Mouse (Mus musculus) left cerebral cortex, adult 8-10 months (tissue): ENCODE measurements around the gene 1700001C19Rik. TPM values are rescaled to one million over a fixed set of nuclear protein-coding genes. Genes with fewer than 3 reads are reported as not detected.

Source experiments
- DNase-seq, 2 experiments: peaks; one replicate each; pipeline ENCODE4 v3.0.0; 2022; ENCODE audit warnings: low spot score in 2 of 2
- total RNA-seq, 4 experiments: library from RNA; stranded (reverse); gene quantifications; 2 replicates each; pipeline ENCODE4 v1.2.4; 2022

1700001C19Rik gene
- total RNA-seq, 4 experiments from 2014 or later, result not detected

GRCm38 (mm10) chr17:47462209-47462608, 25.0 kb upstream of the 1700001C19Rik start:
- DNase-seq, result no peak

- DNase-seq, result no peak
Measured at GRCm38 (mm10) chr17:47461688-47462087, 24.5 kb upstream of the 1700001C19Rik start.

- no peak for DNase-seq
Measured at GRCm38 (mm10) chr17:47459341-47459919, 22.3 kb upstream of the 1700001C19Rik start.

- DNase-seq, result no peak
Measured at GRCm38 (mm10) chr17:47458936-47459335, 21.8 kb upstream of the 1700001C19Rik start.

GRCm38 (mm10) chr17:47458310-47458709, 21.1 kb upstream of the 1700001C19Rik start:
- no peak for DNase-seq

GRCm38 (mm10) chr17:47454675-47455074, 17.5 kb upstream of the 1700001C19Rik start:
- no peak for DNase-seq

GRCm38 (mm10) chr17:47452886-47453285, 15.7 kb upstream of the 1700001C19Rik start:
- DNase-seq, result no peak

GRCm38 (mm10) chr17:47450880-47451565, 13.8 kb upstream of the 1700001C19Rik start:
- DNase-seq, result no peak

GRCm38 (mm10) chr17:47450239-47450638, 13.1 kb upstream of the 1700001C19Rik start:
- DNase-seq, result no peak

- DNase-seq, result no peak
Measured at GRCm38 (mm10) chr17:47449432-47449831, 12.3 kb upstream of the 1700001C19Rik start.

- no peak for DNase-seq
Measured at GRCm38 (mm10) chr17:47448523-47449372, 11.6 kb upstream of the 1700001C19Rik start.

- no peak for DNase-seq
Measured at GRCm38 (mm10) chr17:47446561-47446960, 9.4 kb upstream of the 1700001C19Rik start.

- no peak for DNase-seq
Measured at GRCm38 (mm10) chr17:47446025-47446424, 8.8 kb upstream of the 1700001C19Rik start.

- DNase-seq, result no peak
Measured at GRCm38 (mm10) chr17:47445518-47445917, 8.3 kb upstream of the 1700001C19Rik start.

GRCm38 (mm10) chr17:47444113-47444512, 6.9 kb upstream of the 1700001C19Rik start:
- no peak for DNase-seq

GRCm38 (mm10) chr17:47442271-47442670, 5.1 kb upstream of the 1700001C19Rik start:
- no peak for DNase-seq

GRCm38 (mm10) chr17:47441296-47442051, 4.3 kb upstream of the 1700001C19Rik start:
- no peak for DNase-seq

- DNase-seq, result no peak
Measured at GRCm38 (mm10) chr17:47440359-47440890, 3.2 kb upstream of the 1700001C19Rik start.

GRCm38 (mm10) chr17:47439396-47440028, 2.3 kb upstream of the 1700001C19Rik start:
- no peak for DNase-seq

GRCm38 (mm10) chr17:47438611-47439010, 1.4 kb upstream of the 1700001C19Rik start:
- no peak for DNase-seq
